In genomic region chr6:100013949-100014348, GRCm38 (mm10) we compare ENCODE assay signal across 8 mouse cellular contexts.
DNase-seq lines count a peak whose midpoint lies in the region; ATAC-seq and TF ChIP-seq lines count a peak whose summit lies in the region.

No protein-coding gene starts in this region.

- no peak for TF ChIP-seq CTCF in left cerebral cortex, adult 2 months (IDR thresholded peaks at IDR 0.05)

- WGBS in hindbrain, embryonic 16.5 days = 23% methylated on average over 6 of the region's 6 CpGs
- WGBS in hindbrain, embryonic 13.5 days = 28% methylated on average over 6 of the region's 6 CpGs

- DNase-seq in brain, adult 2 months (ENCODE audit: low read depth, low spot score) = peak; percentile 7
- peak; percentile 73 for DNase-seq in heart, postnatal 4 days
- peak; percentile 11 for DNase-seq in lung, postnatal 10 days
- DNase-seq in left cerebral cortex, adult 2 months (ENCODE audit: extremely low spot score in 1 of 2, low spot score in 2 of 2) = no peak
- no peak for DNase-seq in gastrocnemius, adult 8-10 months (ENCODE audit: low spot score in 2 of 2)
- DNase-seq in spleen, postnatal 36 days (ENCODE audit: low spot score in 2 of 2) = no peak

- no peaks in the 10 kb centered on the region for H3K36me3 ChIP-seq in hindbrain, embryonic 16.5 days (ENCODE audit: control insufficient read depth, insufficient read depth, low read length)
- no peaks in the 10 kb centered on the region for H3K36me3 ChIP-seq in hindbrain, embryonic 13.5 days

- H3K4me2 ChIP-seq in hindbrain, embryonic 16.5 days (ENCODE audit: low read length) = no peak overlapping the region
- H3K4me2 ChIP-seq in hindbrain, embryonic 13.5 days = no peak overlapping the region

- H3K4me1 ChIP-seq in hindbrain, embryonic 16.5 days (ENCODE audit: control insufficient read depth, insufficient read depth, low read depth, low read length) = peaks cover 17% of the 10 kb centered on the region
- peaks cover 28% of the 10 kb centered on the region for H3K4me1 ChIP-seq in hindbrain, embryonic 13.5 days (replicated peaks)

- no peak overlapping the region for H3K9ac ChIP-seq in hindbrain, embryonic 16.5 days (ENCODE audit: low read depth, low read length)
- no peak overlapping the region for H3K9ac ChIP-seq in hindbrain, embryonic 13.5 days

- peak; percentile 54; the same call in 1 of the 2 replicates for ATAC-seq in hindbrain, embryonic 16.5 days
- ATAC-seq in hindbrain, embryonic 13.5 days (ENCODE audit: low FRiP score) = no peak

- H3K9me3 ChIP-seq in hindbrain, embryonic 16.5 days (ENCODE audit: control insufficient read depth, low read length) = no peaks in the 10 kb centered on the region
- H3K9me3 ChIP-seq in hindbrain, embryonic 13.5 days = no peaks in the 10 kb centered on the region

- no peak overlapping the region for H3K27ac ChIP-seq in hindbrain, embryonic 16.5 days (ENCODE audit: low read depth, low read length)
- H3K27ac ChIP-seq in hindbrain, embryonic 13.5 days = no peak overlapping the region
- H3K27ac ChIP-seq in left cerebral cortex, adult 2 months = no peak overlapping the region

- intact Hi-C loops in left cerebral cortex, adult 2 months (cut with DNase I) = no loop called here

- peaks cover 3% of the 10 kb centered on the region for H3K27me3 ChIP-seq in hindbrain, embryonic 16.5 days (replicated peaks; ENCODE audit: control insufficient read depth, insufficient read depth, low read length)
- H3K27me3 ChIP-seq in hindbrain, embryonic 13.5 days = peaks cover 24% of the 10 kb centered on the region

- H3K4me3 ChIP-seq in hindbrain, embryonic 16.5 days (ENCODE audit: low read length) = no peak overlapping the region
- no peak overlapping the region for H3K4me3 ChIP-seq in hindbrain, embryonic 13.5 days
- no peak overlapping the region for H3K4me3 ChIP-seq in left cerebral cortex, adult 2 months

Comparison
In these comparisons a context has a peak if more than half of its experiments do, and no peak if none do; other contexts are left out.
1. DNase-seq: peak in brain, adult 2 months (single experiment), heart, postnatal 4 days (single experiment) and lung, postnatal 10 days (single experiment); none in left cerebral cortex, adult 2 months (0 of 2), gastrocnemius, adult 8-10 months (0 of 2) and spleen, postnatal 36 days (0 of 2).